In genomic region chr19:55474225-55474624, GRCm38 (mm10) we compare ENCODE assay signal across 18 mouse cellular contexts.
"Had no signal": no experiment of that assay in that cellular context is flagged by ENCODE, and none has a peak within 500 bp of the region (broad histone marks: within the 10 kb centered on the region; RNA-seq: fewer than 3 reads in every experiment).

No protein-coding gene starts in this region.

- H3K27ac ChIP-seq: midbrain, embryonic 10.5 days; midbrain, embryonic 12.5 days; neural tube, embryonic 13.5 days; neural tube, embryonic 15.5 days had no signal

- DNase-seq: lung, embryonic 14.5 days; lung, postnatal 10 days; lung, postnatal 4 days; midbrain, embryonic 14.5 days; retina, postnatal 1 day; right cerebral cortex, adult 18-20 months; right cerebral cortex, postnatal 25 days; right cerebral cortex, postnatal 4 days; spleen, adult 18-20 months; thymus, adult 18-20 months; thymus, postnatal 14 days; thymus, postnatal 36 days had no signal

- H3K27me3 ChIP-seq: midbrain, embryonic 12.5 days; neural tube, embryonic 13.5 days; neural tube, embryonic 15.5 days had no signal

- H3K9ac ChIP-seq: lung, embryonic 14.5 days; midbrain, embryonic 12.5 days; neural tube, embryonic 13.5 days; neural tube, embryonic 15.5 days had no signal

- H3K4me3 ChIP-seq: midbrain, embryonic 10.5 days; midbrain, embryonic 12.5 days; myocyte; neural tube, embryonic 13.5 days; neural tube, embryonic 15.5 days had no signal

- H3K4me2 ChIP-seq: lung, embryonic 14.5 days; midbrain, embryonic 12.5 days; neural tube, embryonic 13.5 days; neural tube, embryonic 15.5 days had no signal

- ATAC-seq: midbrain, embryonic 16.5 days had no signal

- H3K36me3 ChIP-seq: midbrain, embryonic 10.5 days; midbrain, embryonic 12.5 days; neural tube, embryonic 13.5 days; neural tube, embryonic 15.5 days had no signal

- H3K9me3 ChIP-seq: midbrain, embryonic 10.5 days; midbrain, embryonic 12.5 days; neural tube, embryonic 13.5 days; neural tube, embryonic 15.5 days had no signal
